Mouse (Mus musculus): ENCODE data around the gene Dhx32. TPM values are rescaled to one million over a fixed set of nuclear protein-coding genes. Genes with fewer than 3 reads are reported as not detected.

Dhx32 gene
- polyA plus RNA-seq (2015; fragmentation: Nextera tagmentation; extraction: Ambion mirVana) = 34.1 and 34.8 TPM in 2 replicates

DNA sequence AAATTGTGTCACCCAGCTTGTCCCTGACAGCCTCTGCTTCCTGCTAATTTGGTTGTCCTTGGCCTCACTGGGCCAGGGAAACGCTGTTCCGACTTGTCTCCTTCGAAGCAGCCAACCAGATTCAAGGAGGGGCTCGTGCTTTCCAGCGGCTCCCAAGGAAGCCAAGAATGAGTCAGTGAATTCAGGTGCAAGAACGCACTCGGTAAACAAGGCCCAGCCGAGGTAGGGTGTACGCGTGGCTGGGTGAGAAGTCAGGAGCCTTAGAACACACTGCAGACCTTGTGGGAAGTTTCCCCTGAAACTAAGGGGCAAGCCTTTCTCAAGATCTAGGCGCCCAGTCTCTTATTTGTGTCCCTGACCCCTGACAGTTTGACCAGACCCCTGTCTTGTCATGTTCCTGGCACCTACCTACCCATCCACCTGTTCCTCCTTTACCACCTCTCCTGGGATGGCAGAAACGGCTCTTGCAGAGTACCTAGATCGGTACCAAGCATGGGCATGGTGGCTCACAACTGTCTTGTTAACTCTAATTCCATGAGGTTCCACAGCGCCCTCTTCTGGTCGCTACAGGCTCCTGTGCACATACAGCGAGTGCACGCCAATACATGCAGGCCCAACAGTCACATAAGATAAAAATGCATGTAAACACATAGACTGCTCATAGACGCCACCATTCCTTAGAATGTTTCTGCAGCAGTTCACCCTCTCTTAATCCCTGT, at the start of gene Dhx32:
Dhx32 (minus strand) TSS at position 10 of the 719 bp plus-strand sequence.
- Histone ChIP-seq H3K27me3 (ENCODE audit: control insufficient read depth, insufficient read depth, low read length) (no peaks in the 10 kb centered on the region), H3K9me3 (replicated peaks; ENCODE audit: control insufficient read depth, low read length) (no peaks in the 10 kb centered on the region), H3K36me3 (ENCODE audit: control insufficient read depth, insufficient read depth) (no peaks in the 10 kb centered on the region), H3K9ac (ENCODE audit: low read length) (no peak within 1 kb of the TSS; the same call in 1 of the 2 replicates), H3K27ac (ENCODE audit: low read length) (no peak within 1 kb of the TSS), H3K4me3 (ENCODE audit: low read length) (no peak within 1 kb of the TSS), H3K4me2 (ENCODE audit: low read depth, low read length) (peak within 1 kb of the TSS; percentile 34; the same call in 1 of the 2 replicates), H3K4me1 (ENCODE audit: control insufficient read depth, insufficient read depth, low read length) (no peaks in the 10 kb centered on the region)
- WGBS = 27% methylated on average over 18 of the region's 18 CpGs
- peak; percentile 65; the same call in 1 of the 2 replicates for ATAC-seq (replicated peaks; ENCODE audit: extremely low read depth, insufficient read depth, low FRiP score)

DNA sequence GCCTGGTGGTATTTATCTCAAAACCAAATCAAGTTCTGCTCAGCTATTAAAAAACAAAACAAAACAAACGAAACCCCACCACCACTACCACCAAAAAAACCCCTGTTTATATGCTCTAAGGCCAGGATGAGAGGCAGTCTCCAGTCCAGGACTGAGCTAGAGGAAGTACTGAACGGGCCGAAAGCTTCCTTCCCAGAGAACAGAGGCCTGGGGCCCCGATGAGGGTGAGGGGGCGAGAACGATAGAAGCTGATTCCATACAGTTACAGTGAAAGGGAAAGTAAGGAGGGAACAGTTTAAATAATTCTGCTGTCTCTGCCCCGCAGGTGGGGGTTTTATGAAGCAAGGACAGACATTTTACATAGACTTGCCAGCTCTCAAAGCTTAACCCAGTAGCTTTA, 47.1 kb upstream of the Dhx32 start:
- Histone ChIP-seq H3K27ac (ENCODE audit: low read length) (no peak overlapping the region), H3K9ac (ENCODE audit: low read length) (no peak overlapping the region), H3K27me3 (ENCODE audit: control insufficient read depth, insufficient read depth, low read length) (no peaks in the 10 kb centered on the region), H3K4me1 (ENCODE audit: control insufficient read depth, insufficient read depth, low read length) (peaks cover 3% of the 10 kb centered on the region; the same call in 1 of the 2 replicates), H3K4me2 (ENCODE audit: low read depth, low read length) (no peak overlapping the region), H3K36me3 (ENCODE audit: control insufficient read depth, insufficient read depth) (no peaks in the 10 kb centered on the region), H3K4me3 (ENCODE audit: low read length) (no peak overlapping the region), H3K9me3 (replicated peaks; ENCODE audit: control insufficient read depth, low read length) (no peaks in the 10 kb centered on the region)
- ATAC-seq (replicated peaks; ENCODE audit: extremely low read depth, insufficient read depth, low FRiP score) = no peak
- 55% methylated on average over 7 of the region's 7 CpGs for WGBS

GRCm38 (mm10) chr7:133828514-133828913, 46.0 kb upstream of the Dhx32 start:
- WGBS = 18% methylated on average over 4 of the region's 4 CpGs
- ATAC-seq (replicated peaks; ENCODE audit: extremely low read depth, insufficient read depth, low FRiP score) = no peak
- Histone ChIP-seq H3K9me3 (replicated peaks; ENCODE audit: control insufficient read depth, low read length) (peaks cover 3% of the 10 kb centered on the region; the same call in 1 of the 2 replicates), H3K9ac (ENCODE audit: low read length) (no peak overlapping the region), H3K27ac (ENCODE audit: low read length) (no peak overlapping the region), H3K36me3 (ENCODE audit: control insufficient read depth, insufficient read depth) (no peaks in the 10 kb centered on the region), H3K4me3 (ENCODE audit: low read length) (no peak overlapping the region), H3K4me2 (ENCODE audit: low read depth, low read length) (no peak overlapping the region), H3K27me3 (ENCODE audit: control insufficient read depth, insufficient read depth, low read length) (no peaks in the 10 kb centered on the region), H3K4me1 (ENCODE audit: control insufficient read depth, insufficient read depth, low read length) (peaks cover 3% of the 10 kb centered on the region; the same call in 1 of the 2 replicates)

DNA sequence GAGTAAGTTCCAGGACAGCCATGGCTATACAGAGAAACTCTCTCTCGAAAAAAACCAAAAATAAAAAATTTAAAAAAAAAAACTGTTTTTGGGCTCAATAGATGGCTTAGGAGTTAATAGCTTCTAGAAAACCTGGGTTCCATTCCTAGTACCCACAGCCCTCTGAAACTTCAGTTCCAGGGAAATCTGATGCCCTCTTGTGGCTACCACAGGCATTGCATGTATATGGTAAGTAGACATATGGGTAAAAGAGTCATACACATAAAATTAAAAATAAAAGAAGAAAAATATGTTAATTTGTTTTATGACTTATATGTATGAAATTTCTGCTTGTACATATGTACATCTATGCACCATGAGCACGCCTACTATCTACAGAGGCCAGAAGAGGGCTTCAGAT, 42.1 kb upstream of the Dhx32 start:
- no peaks in the 10 kb centered on the region for H3K36me3 ChIP-seq (ENCODE audit: control insufficient read depth, insufficient read depth)
- WGBS = 94% methylated on average over 2 of the region's 2 CpGs
- no peak overlapping the region for H3K4me2 ChIP-seq (ENCODE audit: low read depth, low read length)
- H3K27me3 ChIP-seq (ENCODE audit: control insufficient read depth, insufficient read depth, low read length) = no peaks in the 10 kb centered on the region
- H3K4me1 ChIP-seq (ENCODE audit: control insufficient read depth, insufficient read depth, low read length) = peaks cover 3% of the 10 kb centered on the region; the same call in 1 of the 2 replicates
- peaks cover 6% of the 10 kb centered on the region; the same call in 1 of the 2 replicates for H3K9me3 ChIP-seq (replicated peaks; ENCODE audit: control insufficient read depth, low read length)
- no peak overlapping the region for H3K9ac ChIP-seq (ENCODE audit: low read length)
- no peak for ATAC-seq (replicated peaks; ENCODE audit: extremely low read depth, insufficient read depth, low FRiP score)
- no peak overlapping the region for H3K4me3 ChIP-seq (ENCODE audit: low read length)
- H3K27ac ChIP-seq (ENCODE audit: low read length) = no peak overlapping the region

DNA sequence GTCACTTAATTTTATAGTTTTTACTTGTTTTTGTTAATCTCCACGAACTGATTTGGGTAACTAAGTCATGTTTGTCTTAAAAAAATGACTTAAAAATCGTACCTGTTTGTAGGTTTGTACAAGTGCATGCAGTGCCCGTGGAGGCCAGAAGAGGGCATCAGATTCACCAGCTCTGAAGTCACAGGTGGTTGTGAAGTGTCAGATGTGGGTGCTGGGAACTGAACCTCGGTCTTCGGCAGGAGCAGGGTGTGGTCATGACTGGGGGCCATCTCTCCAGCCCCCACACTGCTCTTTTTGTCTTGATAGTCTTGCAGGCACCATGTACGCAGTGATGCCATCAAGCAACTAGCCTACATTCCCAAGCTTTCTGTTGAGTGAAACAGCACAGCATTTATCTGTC, 41.2 kb upstream of the Dhx32 start:
- H3K4me2 ChIP-seq (ENCODE audit: low read depth, low read length) = no peak overlapping the region
- H3K4me3 ChIP-seq (ENCODE audit: low read length) = no peak overlapping the region
- H3K27ac ChIP-seq (ENCODE audit: low read length) = no peak overlapping the region
- peaks cover 3% of the 10 kb centered on the region; the same call in 1 of the 2 replicates for H3K4me1 ChIP-seq (ENCODE audit: control insufficient read depth, insufficient read depth, low read length)
- no peaks in the 10 kb centered on the region for H3K36me3 ChIP-seq (ENCODE audit: control insufficient read depth, insufficient read depth)
- ATAC-seq (replicated peaks; ENCODE audit: extremely low read depth, insufficient read depth, low FRiP score) = no peak
- 86% methylated on average over 6 of the region's 6 CpGs for WGBS
- no peaks in the 10 kb centered on the region for H3K27me3 ChIP-seq (ENCODE audit: control insufficient read depth, insufficient read depth, low read length)
- no peak overlapping the region for H3K9ac ChIP-seq (ENCODE audit: low read length)
- peaks cover 6% of the 10 kb centered on the region; the same call in 1 of the 2 replicates for H3K9me3 ChIP-seq (replicated peaks; ENCODE audit: control insufficient read depth, low read length)

DNA sequence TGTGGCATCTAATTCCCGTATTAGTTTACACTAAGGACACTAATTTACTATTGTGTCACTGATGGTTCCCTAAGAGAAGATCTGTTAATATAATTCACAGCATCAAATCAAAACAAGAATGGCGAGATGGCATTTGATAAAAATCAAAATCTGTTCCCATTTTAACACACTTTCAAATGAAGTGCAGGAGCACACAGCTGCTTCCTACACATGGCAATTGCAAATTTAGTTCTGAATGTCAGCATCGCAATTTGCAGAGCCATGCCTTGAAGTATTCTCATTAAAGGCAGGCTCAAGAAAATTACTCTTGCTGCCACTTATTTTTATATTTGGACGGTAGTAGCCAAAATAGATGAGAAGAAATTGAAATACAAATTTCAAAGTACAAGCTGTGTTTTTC, 30.8 kb upstream of the Dhx32 start:
- no peaks in the 10 kb centered on the region for H3K27me3 ChIP-seq (ENCODE audit: control insufficient read depth, insufficient read depth, low read length)
- no peak overlapping the region for H3K4me3 ChIP-seq (ENCODE audit: low read length)
- no peaks in the 10 kb centered on the region for H3K9me3 ChIP-seq (replicated peaks; ENCODE audit: control insufficient read depth, low read length)
- WGBS = 77% methylated on average over 4 of the region's 4 CpGs
- H3K4me2 ChIP-seq (ENCODE audit: low read depth, low read length) = no peak overlapping the region
- no peak overlapping the region for H3K9ac ChIP-seq (ENCODE audit: low read length)
- H3K36me3 ChIP-seq (ENCODE audit: control insufficient read depth, insufficient read depth) = no peaks in the 10 kb centered on the region
- ATAC-seq (replicated peaks; ENCODE audit: extremely low read depth, insufficient read depth, low FRiP score) = no peak
- H3K27ac ChIP-seq (ENCODE audit: low read length) = no peak overlapping the region
- no peaks in the 10 kb centered on the region for H3K4me1 ChIP-seq (ENCODE audit: control insufficient read depth, insufficient read depth, low read length)

GRCm38 (mm10) chr7:133812927-133813326, 30.4 kb upstream of the Dhx32 start:
- no peaks in the 10 kb centered on the region for H3K36me3 ChIP-seq (ENCODE audit: control insufficient read depth, insufficient read depth)
- WGBS = 64% methylated on average over 7 of the region's 7 CpGs
- H3K9ac ChIP-seq (ENCODE audit: low read length) = no peak overlapping the region
- no peak overlapping the region for H3K4me3 ChIP-seq (ENCODE audit: low read length)
- no peak for ATAC-seq (replicated peaks; ENCODE audit: extremely low read depth, insufficient read depth, low FRiP score)
- no peak overlapping the region for H3K4me2 ChIP-seq (ENCODE audit: low read depth, low read length)
- no peak overlapping the region for H3K27ac ChIP-seq (ENCODE audit: low read length)
- H3K4me1 ChIP-seq (ENCODE audit: control insufficient read depth, insufficient read depth, low read length) = no peaks in the 10 kb centered on the region
- H3K27me3 ChIP-seq (ENCODE audit: control insufficient read depth, insufficient read depth, low read length) = no peaks in the 10 kb centered on the region
- H3K9me3 ChIP-seq (replicated peaks; ENCODE audit: control insufficient read depth, low read length) = no peaks in the 10 kb centered on the region

GRCm38 (mm10) chr7:133805614-133806175, 23.2 kb upstream of the Dhx32 start:
- Histone ChIP-seq H3K4me2 (ENCODE audit: low read depth, low read length) (no peak overlapping the region), H3K27ac (ENCODE audit: low read length) (no peak overlapping the region), H3K4me3 (ENCODE audit: low read length) (no peak overlapping the region), H3K27me3 (ENCODE audit: control insufficient read depth, insufficient read depth, low read length) (no peaks in the 10 kb centered on the region), H3K9ac (ENCODE audit: low read length) (no peak overlapping the region), H3K9me3 (replicated peaks; ENCODE audit: control insufficient read depth, low read length) (no peaks in the 10 kb centered on the region), H3K36me3 (ENCODE audit: control insufficient read depth, insufficient read depth) (no peaks in the 10 kb centered on the region), H3K4me1 (ENCODE audit: control insufficient read depth, insufficient read depth, low read length) (no peaks in the 10 kb centered on the region)
- no peak for ATAC-seq (replicated peaks; ENCODE audit: extremely low read depth, insufficient read depth, low FRiP score)
- WGBS = 49% methylated on average over 7 of the region's 7 CpGs

GRCm38 (mm10) chr7:133801823-133802222, 19.3 kb upstream of the Dhx32 start:
- no peak overlapping the region for H3K4me3 ChIP-seq (ENCODE audit: low read length)
- no peak overlapping the region for H3K27ac ChIP-seq (ENCODE audit: low read length)
- no peaks in the 10 kb centered on the region for H3K4me1 ChIP-seq (ENCODE audit: control insufficient read depth, insufficient read depth, low read length)
- 30% methylated on average over 6 of the region's 6 CpGs for WGBS
- no peak overlapping the region for H3K4me2 ChIP-seq (ENCODE audit: low read depth, low read length)
- H3K9ac ChIP-seq (ENCODE audit: low read length) = no peak overlapping the region
- no peak for ATAC-seq (replicated peaks; ENCODE audit: extremely low read depth, insufficient read depth, low FRiP score)
- H3K36me3 ChIP-seq (ENCODE audit: control insufficient read depth, insufficient read depth) = no peaks in the 10 kb centered on the region
- H3K27me3 ChIP-seq (ENCODE audit: control insufficient read depth, insufficient read depth, low read length) = no peaks in the 10 kb centered on the region
- H3K9me3 ChIP-seq (replicated peaks; ENCODE audit: control insufficient read depth, low read length) = no peaks in the 10 kb centered on the region

All from heart, embryonic 16.5 days (tissue).